Mouse (Mus musculus): ENCODE data around the gene Kcnip4.

The Kcnip4 gene

GRCm38 (mm10) chr5:49244414-49244813 lies 280.3 kb downstream of the Kcnip4 start:
- no peak for DNase-seq

- DNase-seq, result no peak
These were observed 283.0 kb downstream of the Kcnip4 start for GRCm38 (mm10) chr5:49241708-49242107.

- no peak for DNase-seq
These were observed 323.4 kb downstream of the Kcnip4 start for GRCm38 (mm10) chr5:49201164-49201756.

GRCm38 (mm10) chr5:49188236-49188635 lies 336.5 kb downstream of the Kcnip4 start:
- peak; percentile 35 for DNase-seq

DNA sequence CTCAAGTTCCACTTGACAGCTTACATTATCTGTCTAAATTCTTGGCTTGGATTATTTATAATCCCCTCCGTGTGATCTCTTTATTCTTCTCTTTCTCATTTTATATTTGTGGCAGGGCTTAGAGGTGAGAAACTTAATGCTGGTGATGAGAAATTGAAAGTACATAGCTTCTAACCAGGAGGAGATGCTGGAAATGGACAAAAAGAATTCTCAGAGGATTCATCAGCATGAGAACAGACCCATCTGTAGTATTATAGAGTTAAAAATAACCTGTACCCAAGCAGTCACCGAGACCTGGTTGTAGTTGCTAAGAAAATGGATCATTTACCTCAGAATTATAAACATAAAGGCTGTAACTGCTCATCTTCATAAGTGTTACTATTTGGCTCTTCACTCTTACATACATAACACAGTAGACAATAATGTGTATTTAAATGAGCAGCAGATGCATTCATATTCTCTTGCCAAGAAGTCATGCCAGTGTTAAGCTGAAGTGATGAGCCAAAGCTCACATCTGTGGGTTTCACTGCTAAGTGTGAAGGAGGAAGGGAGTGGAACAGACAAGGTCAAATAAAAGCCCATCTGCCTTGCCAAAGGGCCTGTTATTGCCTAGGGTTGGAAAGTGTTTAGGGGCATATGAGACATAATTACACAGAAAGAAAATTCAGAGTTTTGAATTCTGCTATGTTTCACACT lies 374.4 kb downstream of the Kcnip4 start:
- no peak for DNase-seq

- DNase-seq, result no peak
These were observed 375.0 kb downstream of the Kcnip4 start for GRCm38 (mm10) chr5:49149684-49150083.

GRCm38 (mm10) chr5:49095432-49095831 lies 429.3 kb downstream of the Kcnip4 start:
- peak; percentile 44 for DNase-seq

DNA sequence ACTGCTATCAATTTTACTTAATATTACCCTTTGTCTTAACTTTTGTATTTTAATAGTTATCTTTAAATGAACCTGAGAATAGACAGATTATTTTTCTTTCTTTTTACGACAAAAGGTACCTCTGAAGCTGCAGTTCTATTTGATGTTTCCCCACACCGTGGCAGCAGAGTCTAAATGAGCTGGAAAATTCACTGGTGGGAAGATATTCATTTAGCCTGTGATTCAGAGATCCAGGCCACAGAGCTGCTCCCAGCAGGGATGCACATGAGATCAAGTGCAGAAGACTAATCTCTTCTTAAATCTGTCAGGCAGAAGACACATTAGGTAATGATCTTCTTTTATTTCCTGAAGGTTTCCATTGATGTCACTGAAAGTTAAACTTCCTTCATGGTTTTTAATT lies 429.8 kb downstream of the Kcnip4 start:
- peak; percentile 36 for DNase-seq

GRCm38 (mm10) chr5:49094306-49094705 lies 430.4 kb downstream of the Kcnip4 start:
- no peak for DNase-seq

GRCm38 (mm10) chr5:49090122-49090680 lies 434.5 kb downstream of the Kcnip4 start:
- peak; percentile 80 for DNase-seq

- no peak for DNase-seq
These were observed 459.1 kb downstream of the Kcnip4 start for GRCm38 (mm10) chr5:49065646-49066045.

DNA sequence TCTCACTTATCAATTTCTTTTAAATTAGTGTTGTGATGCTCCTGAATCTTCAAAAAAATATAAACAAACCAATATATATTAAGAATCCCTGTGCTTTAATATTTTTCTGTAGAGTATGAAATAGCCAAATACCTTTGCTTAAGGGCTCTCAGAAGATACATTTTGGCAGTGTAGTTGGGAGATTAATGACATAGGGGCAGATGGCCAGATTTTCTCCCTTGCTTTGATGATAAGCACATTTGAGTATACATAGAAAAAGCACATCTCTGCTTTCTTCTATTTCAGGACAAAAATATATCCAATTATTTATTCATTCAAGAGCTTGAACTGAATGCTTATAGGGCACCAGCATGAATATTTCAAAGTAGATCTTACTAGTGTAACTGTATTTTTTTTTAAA lies 465.8 kb downstream of the Kcnip4 start:
- DNase-seq, result no peak

- DNase-seq, result peak; percentile 45
These were observed 466.9 kb downstream of the Kcnip4 start for GRCm38 (mm10) chr5:49057636-49058340.

DNA sequence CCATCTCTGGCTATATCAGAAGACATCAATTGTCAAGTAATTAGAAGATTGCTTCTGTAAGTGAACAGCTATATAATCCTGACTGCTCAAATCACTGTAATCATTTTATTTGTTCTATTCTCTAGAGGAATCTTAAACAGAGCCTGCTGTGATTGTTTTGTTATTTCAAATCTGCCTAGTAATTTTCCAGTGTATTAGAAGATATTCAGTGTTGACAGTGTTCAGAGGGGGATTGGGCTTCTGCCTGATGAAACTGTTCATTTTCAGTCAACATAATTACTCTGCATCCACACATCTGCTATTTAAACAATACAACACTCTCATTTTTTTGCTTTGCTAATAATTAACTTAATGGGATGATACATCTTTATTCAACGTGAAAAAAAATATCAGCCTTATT lies 476.7 kb downstream of the Kcnip4 start:
- DNase-seq, result no peak

DNA sequence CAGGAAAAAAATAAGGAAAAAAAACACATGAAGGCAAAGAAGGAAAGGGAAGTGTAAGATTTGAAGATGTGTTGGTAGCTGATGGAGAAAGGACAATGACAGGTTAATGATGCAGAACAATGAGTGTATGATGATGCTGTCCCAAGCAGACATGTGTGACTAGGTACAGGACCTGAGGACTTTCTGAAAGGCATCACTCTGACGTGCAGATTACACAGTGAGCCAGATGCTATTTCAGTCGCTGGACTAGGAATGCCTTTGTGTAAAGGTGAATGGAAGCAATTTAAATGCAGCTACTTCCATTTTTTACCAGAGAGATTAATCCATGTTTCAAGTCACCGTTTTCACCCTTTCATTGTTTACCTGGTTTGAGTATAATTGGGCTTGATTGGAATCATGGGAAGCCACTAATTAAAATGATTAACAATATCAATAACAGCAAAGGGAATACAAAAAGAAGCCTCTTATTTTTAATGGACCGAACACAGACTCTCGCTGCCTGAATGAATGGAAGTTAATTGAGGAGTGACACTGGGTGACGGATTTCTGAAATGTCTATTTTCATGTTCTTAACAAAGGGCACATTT lies 483.4 kb downstream of the Kcnip4 start:
- DNase-seq, result no peak

GRCm38 (mm10) chr5:48997359-48997758 lies 527.3 kb downstream of the Kcnip4 start:
- DNase-seq, result no peak

GRCm38 (mm10) chr5:48989145-48989659 lies 535.5 kb downstream of the Kcnip4 start:
- no peak for DNase-seq

DNA sequence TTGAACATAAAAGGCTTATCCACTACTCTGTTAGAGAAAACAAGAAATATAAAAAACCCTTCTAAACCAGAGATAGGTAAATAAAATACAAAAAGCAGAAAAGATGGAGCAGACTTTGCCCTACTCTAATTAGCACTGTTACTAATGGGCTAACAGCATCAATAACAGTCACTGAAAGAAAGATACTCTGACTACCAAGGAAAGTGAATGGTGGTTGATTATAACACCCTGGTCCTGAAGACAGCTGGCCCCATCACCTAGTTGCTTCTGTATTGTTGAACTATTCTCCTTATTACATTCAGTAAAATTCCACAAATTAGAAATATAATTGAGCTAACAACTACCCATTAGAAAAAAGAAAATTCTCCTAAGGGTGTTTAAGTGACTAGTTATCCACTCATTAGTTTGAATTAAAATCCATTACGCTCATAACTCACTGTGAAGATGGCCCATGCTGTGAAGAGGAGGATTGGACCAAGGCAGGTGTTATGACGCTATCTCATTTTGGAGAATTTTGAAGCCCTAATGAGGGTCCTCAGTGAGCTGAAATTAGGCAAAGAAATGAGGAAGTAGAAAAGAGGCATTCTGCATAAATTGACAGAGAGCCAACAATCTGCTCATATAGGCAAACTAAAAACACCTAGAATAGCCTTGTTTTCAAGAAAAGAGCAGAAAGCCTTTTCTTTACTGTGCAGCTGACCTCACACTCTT lies 582.2 kb downstream of the Kcnip4 start:
- no peak for DNase-seq

DNA sequence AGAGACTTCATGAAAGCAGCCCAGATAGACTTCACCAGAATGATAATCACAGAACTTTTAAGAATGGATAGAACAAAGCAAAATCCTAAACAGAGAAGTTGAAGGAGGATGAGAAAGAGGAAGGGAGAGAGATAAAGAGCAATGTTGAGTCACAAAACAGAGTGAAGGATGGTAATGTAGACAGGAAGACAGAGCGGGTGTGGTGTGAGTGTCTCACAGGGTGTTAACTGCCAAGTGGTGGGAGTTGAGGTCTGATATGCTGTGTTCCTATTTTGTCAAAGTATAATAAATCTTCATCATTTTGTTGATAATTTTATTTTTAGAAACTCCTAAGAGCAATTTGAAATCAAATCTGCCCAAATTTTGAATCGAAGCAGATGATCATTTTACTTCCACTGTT lies 592.8 kb downstream of the Kcnip4 start:
- DNase-seq, result no peak

DNA sequence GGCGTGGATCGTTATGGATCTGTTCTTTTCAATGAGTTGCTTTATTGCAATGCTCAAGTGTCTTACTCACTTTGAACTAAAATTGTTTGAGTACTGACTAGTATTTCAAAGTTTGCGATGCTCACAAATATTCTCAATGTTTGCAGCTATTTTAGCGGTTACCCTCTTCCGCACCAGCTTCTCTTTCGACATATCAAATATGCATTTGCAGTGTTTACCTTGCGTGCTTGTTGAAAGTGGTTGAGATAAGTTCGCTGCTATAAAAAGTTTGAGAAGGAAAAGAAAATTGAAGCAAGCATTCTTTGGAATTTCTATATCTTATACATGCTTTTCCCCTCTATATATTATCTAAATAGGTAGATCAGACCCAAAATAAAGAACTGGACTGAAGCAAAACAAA lies 634.5 kb downstream of the Kcnip4 start:
- no peak for DNase-seq

DNA sequence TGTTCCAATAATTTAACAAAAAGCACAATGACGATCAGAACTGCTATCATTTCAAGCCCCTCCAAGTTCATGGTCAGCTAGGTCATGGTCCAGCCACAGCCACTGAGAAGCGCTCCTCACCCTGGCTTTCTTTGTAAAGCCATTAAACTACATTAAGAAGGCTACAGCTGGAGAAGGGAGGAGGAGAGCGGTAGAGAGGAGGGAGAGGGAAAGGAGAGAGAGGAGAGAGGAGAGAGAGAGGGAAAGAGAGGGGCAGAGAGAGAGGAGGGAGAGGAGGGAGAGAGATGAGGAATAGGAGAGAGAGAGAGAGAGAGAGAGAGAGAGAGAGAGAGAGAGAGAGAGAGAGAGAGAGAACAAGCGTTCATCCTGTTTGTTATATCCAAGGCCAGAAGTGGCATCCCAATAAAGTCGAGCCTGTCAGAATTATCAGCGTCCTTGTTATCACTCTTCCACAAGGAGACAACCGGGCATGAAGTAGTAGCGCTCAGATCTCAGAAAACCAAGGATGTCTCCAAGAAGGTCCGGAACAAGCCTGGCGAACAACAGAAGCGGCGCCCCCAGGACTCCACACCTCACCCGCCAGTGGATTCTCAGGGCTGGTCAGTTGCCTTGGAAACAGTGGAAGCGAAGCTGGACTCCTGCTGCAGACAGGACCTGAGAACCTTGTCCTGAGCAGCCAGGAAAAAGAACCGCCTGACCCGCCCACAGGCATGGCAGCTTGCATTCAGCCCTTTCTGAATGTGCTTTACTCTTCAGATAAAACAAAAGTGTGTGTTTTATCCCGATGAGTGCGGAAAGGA lies 635.1 kb downstream of the Kcnip4 start:
- DNase-seq, result peak; percentile 41

- no peak for DNase-seq
These were observed 646.6 kb downstream of the Kcnip4 start for GRCm38 (mm10) chr5:48878081-48878480.
